Mouse (Mus musculus): Measurements from ENCODE around the gene Pex26. TPM values are rescaled to one million over a fixed set of nuclear protein-coding genes. Genes with fewer than 3 reads are reported as not detected.

Gene Pex26
- polyA plus RNA-seq, 1 experiment: 0.23 TPM

GRCm38 (mm10) chr6:121194061-121194955, 10.8 kb downstream of the Pex26 start:
- no peak overlapping the region for H3K4me3 ChIP-seq (replicated peaks)
- peaks cover 22% of the 10 kb centered on the region for H3K36me3 ChIP-seq (ENCODE audit: control insufficient read depth)
- H3K27me3 ChIP-seq (ENCODE audit: control insufficient read depth): no peaks in the 10 kb centered on the region
- no peaks in the 10 kb centered on the region for H3K4me1 ChIP-seq (ENCODE audit: control insufficient read depth)
- TF ChIP-seq TAL1 (IDR thresholded peaks at IDR 0.05; ENCODE audit: low read length) (no peak), GATA1 (IDR thresholded peaks at IDR 0.05; ENCODE audit: low read length) (no peak)
- H3K9me3 ChIP-seq (ENCODE audit: control insufficient read depth, low read length): no peaks in the 10 kb centered on the region

GRCm38 (mm10) chr6:121194956-121195731, 11.7 kb downstream of the Pex26 start:
- H3K4me1 ChIP-seq (ENCODE audit: control insufficient read depth): no peaks in the 10 kb centered on the region
- H3K27me3 ChIP-seq (ENCODE audit: control insufficient read depth): no peaks in the 10 kb centered on the region
- no peak overlapping the region for H3K4me3 ChIP-seq (replicated peaks)
- TF ChIP-seq TAL1 (IDR thresholded peaks at IDR 0.05; ENCODE audit: low read length): no peak
- TF ChIP-seq GATA1 (IDR thresholded peaks at IDR 0.05; ENCODE audit: low read length): no peak
- H3K36me3 ChIP-seq (ENCODE audit: control insufficient read depth): peaks cover 16% of the 10 kb centered on the region
- H3K9me3 ChIP-seq (ENCODE audit: control insufficient read depth, low read length): no peaks in the 10 kb centered on the region

GRCm38 (mm10) chr6:121197807-121198365, 14.4 kb downstream of the Pex26 start:
- Histone ChIP-seq H3K4me3 (replicated peaks) (no peak overlapping the region), H3K36me3 (ENCODE audit: control insufficient read depth) (peaks cover 10% of the 10 kb centered on the region), H3K9me3 (ENCODE audit: control insufficient read depth, low read length) (no peaks in the 10 kb centered on the region), H3K4me1 (ENCODE audit: control insufficient read depth) (no peaks in the 10 kb centered on the region), H3K27me3 (ENCODE audit: control insufficient read depth) (no peaks in the 10 kb centered on the region)
- TF ChIP-seq TAL1 (IDR thresholded peaks at IDR 0.05; ENCODE audit: low read length) (no peak), GATA1 (IDR thresholded peaks at IDR 0.05; ENCODE audit: low read length) (no peak)

- H3K4me1 ChIP-seq (ENCODE audit: control insufficient read depth): no peaks in the 10 kb centered on the region
- H3K9me3 ChIP-seq (ENCODE audit: control insufficient read depth, low read length): no peaks in the 10 kb centered on the region
- no peak overlapping the region for H3K4me3 ChIP-seq (replicated peaks)
- TF ChIP-seq TAL1 (IDR thresholded peaks at IDR 0.05; ENCODE audit: low read length): no peak
- no peak for TF ChIP-seq GATA1 (IDR thresholded peaks at IDR 0.05; ENCODE audit: low read length)
- H3K27me3 ChIP-seq (ENCODE audit: control insufficient read depth): no peaks in the 10 kb centered on the region
- H3K36me3 ChIP-seq (ENCODE audit: control insufficient read depth): peaks cover under 1% of the 10 kb centered on the region
Observed at GRCm38 (mm10) chr6:121200458-121200857, 17.0 kb downstream of the Pex26 start.

GRCm38 (mm10) chr6:121202026-121202425, 18.6 kb downstream of the Pex26 start:
- no peaks in the 10 kb centered on the region for H3K27me3 ChIP-seq (ENCODE audit: control insufficient read depth)
- no peak for TF ChIP-seq TAL1 (IDR thresholded peaks at IDR 0.05; ENCODE audit: low read length)
- TF ChIP-seq GATA1 (IDR thresholded peaks at IDR 0.05; ENCODE audit: low read length): no peak
- no peak overlapping the region for H3K4me3 ChIP-seq (replicated peaks)
- no peaks in the 10 kb centered on the region for H3K9me3 ChIP-seq (ENCODE audit: control insufficient read depth, low read length)
- H3K4me1 ChIP-seq (ENCODE audit: control insufficient read depth): no peaks in the 10 kb centered on the region
- H3K36me3 ChIP-seq (ENCODE audit: control insufficient read depth): no peaks in the 10 kb centered on the region

GRCm38 (mm10) chr6:121206481-121206880, 23.0 kb downstream of the Pex26 start:
- no peaks in the 10 kb centered on the region; the same call in 1 of the 2 replicates for H3K4me1 ChIP-seq (ENCODE audit: control insufficient read depth)
- H3K9me3 ChIP-seq (ENCODE audit: control insufficient read depth, low read length): peaks cover 3% of the 10 kb centered on the region; the same call in 1 of the 2 replicates
- no peak overlapping the region for H3K4me3 ChIP-seq (replicated peaks)
- H3K27me3 ChIP-seq (ENCODE audit: control insufficient read depth): peaks cover 25% of the 10 kb centered on the region
- TF ChIP-seq GATA1 (IDR thresholded peaks at IDR 0.05; ENCODE audit: low read length) (no peak), TAL1 (IDR thresholded peaks at IDR 0.05; ENCODE audit: low read length) (no peak)
- no peaks in the 10 kb centered on the region for H3K36me3 ChIP-seq (ENCODE audit: control insufficient read depth)

GRCm38 (mm10) chr6:121209584-121209983, 26.1 kb downstream of the Pex26 start:
- Histone ChIP-seq H3K4me3 (replicated peaks) (no peak overlapping the region), H3K9me3 (ENCODE audit: control insufficient read depth, low read length) (peaks cover 3% of the 10 kb centered on the region; the same call in 1 of the 2 replicates), H3K36me3 (ENCODE audit: control insufficient read depth) (no peaks in the 10 kb centered on the region), H3K27me3 (ENCODE audit: control insufficient read depth) (peaks cover 50% of the 10 kb centered on the region), H3K4me1 (ENCODE audit: control insufficient read depth) (no peaks in the 10 kb centered on the region; the same call in 1 of the 2 replicates)
- TF ChIP-seq GATA1 (IDR thresholded peaks at IDR 0.05; ENCODE audit: low read length) (no peak), TAL1 (IDR thresholded peaks at IDR 0.05; ENCODE audit: low read length) (no peak)

- Histone ChIP-seq H3K27me3 (ENCODE audit: control insufficient read depth) (peaks cover 55% of the 10 kb centered on the region), H3K4me3 (replicated peaks) (peak within 1 kb of the TSS; percentile 17), H3K4me1 (ENCODE audit: control insufficient read depth) (no peaks in the 10 kb centered on the region; the same call in 1 of the 2 replicates), H3K36me3 (ENCODE audit: control insufficient read depth) (no peaks in the 10 kb centered on the region), H3K9me3 (ENCODE audit: control insufficient read depth, low read length) (peaks cover 3% of the 10 kb centered on the region; the same call in 1 of the 2 replicates)
- TF ChIP-seq TAL1 (IDR thresholded peaks at IDR 0.05; ENCODE audit: low read length) (no peak), GATA1 (IDR thresholded peaks at IDR 0.05; ENCODE audit: low read length) (no peak)
Observed at GRCm38 (mm10) chr6:121210149-121210925, 26.9 kb downstream of the Pex26 start, which contains the start of gene Tuba8. Gene Tuba8, plus strand, starts transcription at chr6:121210696.

All from erythroblast, embryonic 14.5 days (primary cell).